9 mouse cellular contexts compared by ENCODE assay signal in genomic region chr13:106835844-106836526, GRCm38 (mm10).
DNase-seq lines count a peak whose midpoint lies in the region; ATAC-seq and TF ChIP-seq lines count a peak whose summit lies in the region.
"Had no signal": no experiment of that assay in that cellular context is flagged by ENCODE, and none has a peak within 500 bp of the region (broad histone marks: within the 10 kb centered on the region; RNA-seq: fewer than 3 reads in every experiment).

No protein-coding gene starts in this region.

- peaks cover 20% of the 10 kb centered on the region for H3K36me3 ChIP-seq in heart, embryonic 13.5 days
- H3K36me3 ChIP-seq in midbrain, postnatal 0 days (ENCODE audit: insufficient read depth, low read length): no peaks in the 10 kb centered on the region

- H3K9me3 ChIP-seq in heart, embryonic 13.5 days: no peaks in the 10 kb centered on the region
- no peaks in the 10 kb centered on the region for H3K9me3 ChIP-seq in midbrain, postnatal 0 days (ENCODE audit: low read length)
- H3K9me3 ChIP-seq: embryonic facial prominence, embryonic 13.5 days had no signal

- H3K4me1 ChIP-seq in heart, embryonic 13.5 days: peaks cover 5% of the 10 kb centered on the region; the same call in 1 of the 2 replicates
- peaks cover 2% of the 10 kb centered on the region; the same call in 1 of the 2 replicates for H3K4me1 ChIP-seq in midbrain, postnatal 0 days (ENCODE audit: insufficient read depth, low read length)
- H3K4me1 ChIP-seq: embryonic facial prominence, embryonic 13.5 days had no signal

- WGBS in heart, embryonic 13.5 days: 58% methylated on average over 15 of the region's 15 CpGs
- WGBS in midbrain, postnatal 0 days: 52% methylated on average over 15 of the region's 15 CpGs

- H3K27me3 ChIP-seq in heart, embryonic 13.5 days (replicated peaks): no peaks in the 10 kb centered on the region
- no peaks in the 10 kb centered on the region for H3K27me3 ChIP-seq in midbrain, postnatal 0 days (ENCODE audit: insufficient read depth, low read length)
- H3K27me3 ChIP-seq: embryonic facial prominence, embryonic 13.5 days had no signal

- TF ChIP-seq CTCF in midbrain, postnatal 0 days (IDR thresholded peaks at IDR 0.05): no peak

- peak overlapping the region; percentile 52 for H3K9ac ChIP-seq in heart, embryonic 13.5 days
- no peak overlapping the region for H3K9ac ChIP-seq in midbrain, postnatal 0 days (replicated peaks; ENCODE audit: low read length, poor library complexity, severe bottlenecking)
- H3K9ac ChIP-seq: embryonic facial prominence, embryonic 13.5 days had no signal

- H3K4me2 ChIP-seq in heart, embryonic 13.5 days: peak overlapping the region; percentile 49
- peak overlapping the region; percentile 39 for H3K4me2 ChIP-seq in midbrain, postnatal 0 days (ENCODE audit: low read depth, low read length, poor library complexity, severe bottlenecking)
- H3K4me2 ChIP-seq: embryonic facial prominence, embryonic 13.5 days had no signal

- peak; percentile 63; the same call in 1 of the 2 replicates for ATAC-seq in heart, embryonic 13.5 days (ENCODE audit: extremely low read depth, insufficient number of reproducible peaks, low FRiP score, low TSS enrichment)
- peak; percentile 56; the same call in 1 of the 2 replicates for ATAC-seq in midbrain, postnatal 0 days (ENCODE audit: low FRiP score)

- peak; percentile 38 for DNase-seq in layer of hippocampus, adult 9-11 months
- DNase-seq in layer of hippocampus, adult 9-10 months (ENCODE audit: low spot score): no peak
- DNase-seq in brain, adult 2 months (ENCODE audit: low read depth, low spot score): peak; percentile 71
- peak; percentile 16 for DNase-seq in liver
- DNase-seq in midbrain, postnatal 0 days (ENCODE audit: low spot score): peak; percentile 49
- no peak for DNase-seq in retina, embryonic 14.5 days (ENCODE audit: low spot score)
- DNase-seq in cerebellum, postnatal 14 days: no peak

- H3K4me3 ChIP-seq in heart, embryonic 13.5 days: peak overlapping the region; percentile 43
- peak overlapping the region; percentile 18; the same call in 1 of the 2 replicates for H3K4me3 ChIP-seq in midbrain, postnatal 0 days (ENCODE audit: low read depth, low read length)
- H3K4me3 ChIP-seq: embryonic facial prominence, embryonic 13.5 days had no signal

- peak overlapping the region; percentile 76 for H3K27ac ChIP-seq in heart, embryonic 13.5 days (replicated peaks)
- H3K27ac ChIP-seq in midbrain, postnatal 0 days (ENCODE audit: low read depth, low read length): no peak overlapping the region
- H3K27ac ChIP-seq: embryonic facial prominence, embryonic 13.5 days had no signal

Comparison
In these comparisons a context has a peak if more than half of its experiments do, and no peak if none do; other contexts are left out.
1. DNase-seq: peak in layer of hippocampus, adult 9-11 months (single experiment), brain, adult 2 months (single experiment), liver (single experiment) and midbrain, postnatal 0 days (single experiment); none in layer of hippocampus, adult 9-10 months (single experiment), retina, embryonic 14.5 days (single experiment) and cerebellum, postnatal 14 days (0 of 2).